Mouse (Mus musculus) MEL (cell line): ENCODE results near the gene Jmjd1c. TPM values are rescaled to one million over a fixed set of nuclear protein-coding genes. Genes with fewer than 3 reads are reported as not detected.

ENCODE experiments used
- DNase-seq: peaks from one replicate; pipeline ENCODE4 v3.0.0; 2011; ENCODE audit warnings: low read depth, low spot score
- H3K27ac ChIP-seq: 2 replicates; pipeline ENCODE4 v1.5.1; 2012; ENCODE audit warnings: low read depth, mild to moderate bottlenecking, control low read depth, low read length, moderate library complexity; ENCODE audit not compliant: control insufficient read depth
- H3K27me3 ChIP-seq, 2 experiments: fragments of 150-350 bp in 1 of 2; sonication (generic) in 1 of 2; 2 replicates each; pipeline ENCODE4 v1.6.1; 2012; ENCODE audit warnings: low read length in 2 of 2, mild to moderate bottlenecking in 2 of 2, improper control_type of control experiment in 1 of 2, moderate library complexity in 1 of 2; ENCODE audit not compliant: insufficient read depth in 2 of 2, control insufficient read depth in 1 of 2
- H3K36me3 ChIP-seq, 2 experiments: 2 replicates each; pipeline ENCODE4 v1.6.1; 2012 to 2014; ENCODE audit warnings: low read length in 2 of 2, improper control_type of control experiment in 1 of 2, inconsistent platforms in 1 of 2, mild to moderate bottlenecking in 1 of 2; ENCODE audit not compliant: insufficient read depth in 2 of 2, control insufficient read depth in 1 of 2
- H3K4me1 ChIP-seq, 2 experiments: fragments of 150-350 bp in 1 of 2; sonication (generic) in 1 of 2; 2 replicates each; pipeline ENCODE4 v1.6.1; 2012; ENCODE audit warnings: low read length in 2 of 2, improper control_type of control experiment in 1 of 2, mild to moderate bottlenecking in 1 of 2; ENCODE audit not compliant: insufficient read depth in 2 of 2, control insufficient read depth in 1 of 2
- H3K4me3 ChIP-seq, 2 experiments: fragments of 150-350 bp in 1 of 2; sonication (generic) in 1 of 2; 2 replicates each; pipeline ENCODE4 v1.5.1; 2012; ENCODE audit warnings: low read depth in 2 of 2, low read length in 2 of 2, mild to moderate bottlenecking in 2 of 2, moderate library complexity in 2 of 2, control low read depth in 1 of 2, improper control_type of control experiment in 1 of 2; ENCODE audit not compliant: control insufficient read depth in 1 of 2, insufficient read depth in 1 of 2
- H3K79me2 ChIP-seq: 2 replicates; pipeline ENCODE4 v1.6.1; 2012; ENCODE audit warnings: mild to moderate bottlenecking, low read length, moderate library complexity; ENCODE audit not compliant: control insufficient read depth, poor library complexity, insufficient read depth
- H3K9ac ChIP-seq: 2 replicates; pipeline ENCODE4 v1.6.1; 2012; ENCODE audit warnings: low read depth, mild to moderate bottlenecking, control low read depth, low read length, moderate library complexity; ENCODE audit not compliant: control insufficient read depth, poor library complexity, severe bottlenecking
- H3K9me3 ChIP-seq: fragments of 150-350 bp; sonication (generic); replicated peaks from 2 replicates; pipeline ENCODE4 v1.6.1; 2012; ENCODE audit warnings: mild to moderate bottlenecking, low read length, improper control_type of control experiment, moderate library complexity; ENCODE audit not compliant: insufficient read depth
- BHLHE40 ChIP-seq: IDR thresholded peaks from 2 replicates; pipeline ENCODE4 v1.6.1; 2012; ENCODE audit warnings: low read depth, mild to moderate bottlenecking, inconsistent platforms, low read length, improper control_type of control experiment, borderline replicate concordance
- CHD2 ChIP-seq: IDR thresholded peaks from 2 replicates; pipeline ENCODE4 v1.6.1; 2011; ENCODE audit warnings: low read length, improper control_type of control experiment
- CTCF ChIP-seq, 3 experiments: IDR thresholded peaks in 2 of 3; conservative IDR thresholded peaks in 1 of 3; 2 replicates each; pipeline ENCODE4 v1.5.1; 2011 to 2012; ENCODE audit warnings: low read length in 3 of 3, low read depth in 2 of 3, mild to moderate bottlenecking in 2 of 3, improper control_type of control experiment in 1 of 3, inconsistent platforms in 1 of 3, mixed read lengths in 1 of 3, moderate library complexity in 1 of 3; ENCODE audit not compliant: control insufficient read depth in 1 of 3, insufficient read depth in 1 of 3, poor library complexity in 1 of 3, severe bottlenecking in 1 of 3
- ETS1 ChIP-seq: IDR thresholded peaks from 2 replicates; pipeline ENCODE4 v1.6.1; 2012; ENCODE audit warnings: low read depth, mild to moderate bottlenecking, inconsistent platforms, low read length, improper control_type of control experiment, moderate library complexity
- GATA1 ChIP-seq: IDR thresholded peaks from 2 replicates; pipeline ENCODE4 v1.6.1; 2011; ENCODE audit warnings: low read depth, low read length, improper control_type of control experiment
- HCFC1 ChIP-seq: IDR thresholded peaks from 2 replicates; pipeline ENCODE4 v1.6.1; 2012; ENCODE audit warnings: low read depth, mild to moderate bottlenecking, inconsistent platforms, low read length, improper control_type of control experiment, moderate library complexity
- JUND ChIP-seq: IDR thresholded peaks from 2 replicates; pipeline ENCODE4 v1.6.1; 2011; ENCODE audit warnings: low read depth, mild to moderate bottlenecking, improper control_type of control experiment, low read length
- KAT2A ChIP-seq: conservative IDR thresholded peaks from 2 replicates; pipeline ENCODE4 v1.6.1; 2012; ENCODE audit warnings: low read depth, low read length, improper control_type of control experiment, inconsistent platforms
- MAFK ChIP-seq: IDR thresholded peaks from 2 replicates; pipeline ENCODE4 v1.6.1; 2011; ENCODE audit warnings: low read depth, mild to moderate bottlenecking, low read length, improper control_type of control experiment, borderline replicate concordance
- MAZ ChIP-seq: IDR thresholded peaks from 2 replicates; pipeline ENCODE4 v1.6.1; 2012; ENCODE audit warnings: low read depth, mild to moderate bottlenecking, inconsistent platforms, low read length, improper control_type of control experiment
- MXI1 ChIP-seq: IDR thresholded peaks from 2 replicates; pipeline ENCODE4 v1.6.1; 2011; ENCODE audit warnings: mild to moderate bottlenecking, low read depth, low read length, improper control_type of control experiment
- MYC ChIP-seq: IDR thresholded peaks from 2 replicates; pipeline ENCODE4 v1.6.1; 2011; ENCODE audit warnings: low read depth, mild to moderate bottlenecking, low read length, improper control_type of control experiment, moderate library complexity
- POLR2AphosphoS2 ChIP-seq: IDR thresholded peaks from 2 replicates; pipeline ENCODE4 v1.6.1; 2011; ENCODE audit warnings: low read length, improper control_type of control experiment
- RAD21 ChIP-seq: IDR thresholded peaks from 2 replicates; pipeline ENCODE4 v1.6.1; 2011; ENCODE audit warnings: mild to moderate bottlenecking, low read depth, low read length, improper control_type of control experiment
- RCOR1 ChIP-seq: IDR thresholded peaks from 2 replicates; pipeline ENCODE4 v1.6.1; 2012; ENCODE audit warnings: low read depth, mild to moderate bottlenecking, inconsistent platforms, low read length, improper control_type of control experiment
- TAL1 ChIP-seq: IDR thresholded peaks from 2 replicates; pipeline ENCODE4 v1.6.1; 2012; ENCODE audit warnings: mild to moderate bottlenecking, inconsistent platforms, low read length, moderate library complexity, mixed read lengths
- TCF12 ChIP-seq: IDR thresholded peaks from 2 replicates; pipeline ENCODE4 v1.6.1; 2014; ENCODE audit warnings: low read depth, mild to moderate bottlenecking, inconsistent platforms, low read length, improper control_type of control experiment, moderate library complexity
- USF1 ChIP-seq: IDR thresholded peaks from 2 replicates; pipeline ENCODE4 v1.6.1; 2014; ENCODE audit warnings: low read depth, mild to moderate bottlenecking, inconsistent platforms, low read length, improper control_type of control experiment, moderate library complexity
- USF2 ChIP-seq, 2 experiments: IDR thresholded peaks; 2 replicates each; pipeline ENCODE4 v1.6.1; 2011 to 2012; ENCODE audit warnings: improper control_type of control experiment in 2 of 2, low read length in 2 of 2, borderline replicate concordance in 1 of 2, inconsistent platforms in 1 of 2, low read depth in 1 of 2, mild to moderate bottlenecking in 1 of 2; ENCODE audit not compliant: insufficient read depth in 1 of 2
- ZKSCAN1 ChIP-seq: IDR thresholded peaks from 2 replicates; pipeline ENCODE4 v1.6.1; 2012; ENCODE audit warnings: low read depth, mild to moderate bottlenecking, inconsistent platforms, low read length, improper control_type of control experiment, moderate library complexity
- ZMIZ1 ChIP-seq: IDR thresholded peaks from 2 replicates; pipeline ENCODE4 v1.6.1; 2012; ENCODE audit warnings: low read depth, mild to moderate bottlenecking, inconsistent platforms, low read length, improper control_type of control experiment, moderate library complexity
- ZNF384 ChIP-seq: IDR thresholded peaks from 2 replicates; pipeline ENCODE4 v1.6.1; 2012; ENCODE audit warnings: low read depth, mild to moderate bottlenecking, inconsistent platforms, low read length, improper control_type of control experiment
- polyA plus RNA-seq, 2 experiments: library from polyadenylated mRNA; stranded (reverse) in 1 of 2; unstranded in 1 of 2; fragments of >175 nt in 1 of 2; fragments of >200 nt in 1 of 2; gene quantifications; 2 replicates each; pipeline versions ENCODE4 v1.2.1 to v1.2.4; 2012; ENCODE audit warnings: low replicate concordance in 2 of 2, low read depth in 1 of 2; ENCODE audit not compliant: insufficient read length in 2 of 2, insufficient read depth in 1 of 2, missing spikeins in 1 of 2
- total RNA-seq: library from RNA; depleted of rRNA; stranded (reverse); fragments of 300-350 nt; gene quantifications from 2 replicates; pipeline ENCODE4 v1.2.3, GENCODE M21; 2012

Jmjd1c gene
- total and polyA plus RNA-seq, 3 experiments: 10.6 to 62.3 (median 15.2) TPM

DNA sequence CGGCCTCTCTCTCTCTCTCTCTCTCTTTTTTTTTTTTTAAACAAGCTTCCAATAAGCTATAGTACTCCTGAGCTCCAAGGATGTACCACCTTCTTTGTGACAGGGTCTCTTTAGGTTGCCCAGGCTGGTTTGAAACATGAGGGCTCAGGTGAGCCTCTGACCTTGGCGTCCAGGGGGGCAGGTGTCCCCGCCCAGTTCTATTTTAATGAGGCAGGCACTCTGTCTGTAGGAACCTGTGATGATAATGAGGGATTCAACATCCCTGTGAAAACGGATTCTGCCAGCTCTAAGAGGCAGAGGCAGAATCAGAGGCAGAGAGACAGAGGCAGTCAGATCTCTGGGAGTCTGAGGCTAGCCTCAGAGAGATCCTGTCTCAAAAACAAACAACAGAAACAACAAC, 13.4 kb upstream of the Jmjd1c start:
- H3K4me1 ChIP-seq: no peaks in the 10 kb centered on the region
- H3K36me3 ChIP-seq: no peaks in the 10 kb centered on the region
- no peak for DNase-seq
- no peak for TF ChIP-seq ZKSCAN1
- no peak for TF ChIP-seq JUND
- no peak for TF ChIP-seq HCFC1
- TF ChIP-seq MYC: no peak
- no peaks in the 10 kb centered on the region for H3K79me2 ChIP-seq
- no peak overlapping the region for H3K27ac ChIP-seq
- no peaks in the 10 kb centered on the region; a peak in 1 of 4 replicates for H3K27me3 ChIP-seq
- no peak overlapping the region for H3K9ac ChIP-seq
- H3K4me3 ChIP-seq: no peak overlapping the region
- H3K9me3 ChIP-seq: no peaks in the 10 kb centered on the region

GRCm38 (mm10) chr10:67083446-67084166, 12.3 kb upstream of the Jmjd1c start:
- no peaks in the 10 kb centered on the region for H3K4me1 ChIP-seq
- H3K27me3 ChIP-seq: no peaks in the 10 kb centered on the region
- no peaks in the 10 kb centered on the region for H3K9me3 ChIP-seq
- H3K27ac ChIP-seq: no peak overlapping the region
- no peak overlapping the region for H3K9ac ChIP-seq
- H3K36me3 ChIP-seq: no peaks in the 10 kb centered on the region
- H3K79me2 ChIP-seq: no peaks in the 10 kb centered on the region
- TF ChIP-seq USF1 (no peak), TCF12 (no peak), TAL1 (no peak), KAT2A (no peak), MAZ (no peak), ETS1 (no peak), BHLHE40 (no peak), MYC (no peak), POLR2AphosphoS2 (no peak)
- DNase-seq: no peak
- H3K4me3 ChIP-seq: no peak overlapping the region

- Histone ChIP-seq H3K9me3 (no peaks in the 10 kb centered on the region), H3K79me2 (no peaks in the 10 kb centered on the region), H3K27me3 (no peaks in the 10 kb centered on the region), H3K27ac (no peak overlapping the region), H3K4me1 (no peaks in the 10 kb centered on the region), H3K9ac (no peak overlapping the region), H3K4me3 (no peak overlapping the region), H3K36me3 (no peaks in the 10 kb centered on the region)
- DNase-seq: no peak
- TF ChIP-seq CHD2 (no peak), ZKSCAN1 (no peak), USF2 (IDR thresholded peaks at IDR 0.05; ENCODE audit: borderline replicate concordance in 1 of 2, insufficient read depth in 1 of 2, low read depth in 1 of 2, low read length in 2 of 2) (no peak), ZMIZ1 (no peak), ZNF384 (no peak), RCOR1 (no peak), ETS1 (no peak), MXI1 (no peak), POLR2AphosphoS2 (no peak), CTCF (IDR thresholded peaks at IDR 0.05 in 2 of 3, conservative IDR thresholded peaks at IDR 0.05 in 1 of 3; ENCODE audit: control insufficient read depth in 1 of 3, insufficient read depth in 1 of 3, low read depth in 2 of 3, low read length in 3 of 3, poor library complexity in 1 of 3, severe bottlenecking in 1 of 3) (no peak), MAFK (no peak), RAD21 (no peak), USF1 (no peak), GATA1 (no peak)
These were observed 10.8 kb upstream of the Jmjd1c start for GRCm38 (mm10) chr10:67085124-67085523.
